33 mouse cellular contexts compared by ENCODE assay signal in the genomic region with DNA sequence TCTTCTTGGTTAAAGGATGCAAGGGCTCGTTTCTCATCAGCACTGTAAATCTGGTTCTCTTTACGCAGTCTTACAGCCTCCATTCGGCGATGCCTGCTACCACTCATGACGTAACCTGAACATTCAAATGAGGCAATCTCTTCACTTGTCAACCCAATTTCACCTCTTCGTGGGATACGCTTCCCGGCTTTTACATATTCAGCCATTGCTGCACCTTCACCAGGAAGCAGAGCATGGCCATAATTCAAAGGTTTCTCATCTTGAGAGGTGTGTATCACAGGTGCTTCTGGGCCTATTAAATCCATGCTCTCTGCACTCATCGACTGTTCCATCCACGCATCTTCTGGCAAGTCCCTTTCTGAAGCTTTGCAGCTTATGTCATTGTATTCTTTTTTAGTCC. TPM values are rescaled to one million over a fixed set of nuclear protein-coding genes. Genes with fewer than 3 reads are reported as not detected.
A peak's percentile ranks its signal among the peaks of the same experiment; 100 is the strongest.
DNase-seq lines count a peak whose midpoint lies in the region; ATAC-seq and TF ChIP-seq lines count a peak whose summit lies in the region.
"Had no signal": no experiment of that assay in that cellular context is flagged by ENCODE, and none has a peak within 500 bp of the region (broad histone marks: within the 10 kb centered on the region; RNA-seq: fewer than 3 reads in every experiment).

No protein-coding gene starts in this region.

- H3K4me1 ChIP-seq in forebrain, embryonic 15.5 days, result no peaks in the 10 kb centered on the region; the same call in 1 of the 2 replicates
- H3K4me1 ChIP-seq in forebrain, embryonic 11.5 days (replicated peaks; ENCODE audit: control insufficient read depth, insufficient read depth, low read length), result no peaks in the 10 kb centered on the region
- H3K4me1 ChIP-seq in hindbrain, embryonic 14.5 days (replicated peaks; ENCODE audit: control insufficient read depth, insufficient read depth, low read length), result 0 out of 2 replicates have a peak, but pooled peaks cover 5% of the 10 kb centered on the region
- no peaks in the 10 kb centered on the region for H3K4me1 ChIP-seq in hindbrain, postnatal 0 days (ENCODE audit: insufficient read depth, low read length)
- H3K4me1 ChIP-seq in midbrain, embryonic 13.5 days (replicated peaks), result 0 out of 2 replicates have a peak, but pooled peaks cover 4% of the 10 kb centered on the region
- no peaks in the 10 kb centered on the region for H3K4me1 ChIP-seq in midbrain, postnatal 0 days (ENCODE audit: insufficient read depth, low read length)
- H3K4me1 ChIP-seq in neural tube, embryonic 13.5 days (replicated peaks), result no peaks in the 10 kb centered on the region; the same call in 1 of the 2 replicates
- H3K4me1 ChIP-seq: intestine, embryonic 15.5 days; limb, embryonic 13.5 days had no signal

- peak overlapping the region; percentile 54; the same call in 1 of the 2 replicates for H3K4me3 ChIP-seq in forebrain, embryonic 15.5 days
- H3K4me3 ChIP-seq in forebrain, embryonic 11.5 days (ENCODE audit: low read depth, low read length), result no peak overlapping the region
- peak overlapping the region; percentile 53; the same call in 1 of the 2 replicates for H3K4me3 ChIP-seq in hindbrain, embryonic 14.5 days (replicated peaks; ENCODE audit: low read length)
- no peak overlapping the region for H3K4me3 ChIP-seq in hindbrain, postnatal 0 days (ENCODE audit: low read length)
- peak overlapping the region; percentile 61; the same call in 1 of the 2 replicates for H3K4me3 ChIP-seq in midbrain, embryonic 13.5 days (replicated peaks)
- H3K4me3 ChIP-seq in midbrain, postnatal 0 days (ENCODE audit: low read depth, low read length), result no peak overlapping the region
- H3K4me3 ChIP-seq in neural tube, embryonic 13.5 days, result 0 out of 2 replicates have a peak overlapping the region, but pooled peaks have one; percentile 63

- H3K36me3 ChIP-seq in forebrain, embryonic 15.5 days, result no peaks in the 10 kb centered on the region
- H3K36me3 ChIP-seq in forebrain, embryonic 11.5 days (ENCODE audit: control insufficient read depth, insufficient read depth, low read length), result no peaks in the 10 kb centered on the region
- no peaks in the 10 kb centered on the region for H3K36me3 ChIP-seq in hindbrain, embryonic 14.5 days (replicated peaks; ENCODE audit: control insufficient read depth, insufficient read depth)
- no peaks in the 10 kb centered on the region for H3K36me3 ChIP-seq in hindbrain, postnatal 0 days (ENCODE audit: insufficient read depth, low read length)
- H3K36me3 ChIP-seq in midbrain, embryonic 13.5 days, result no peaks in the 10 kb centered on the region
- no peaks in the 10 kb centered on the region for H3K36me3 ChIP-seq in midbrain, postnatal 0 days (ENCODE audit: insufficient read depth, low read length)
- no peaks in the 10 kb centered on the region for H3K36me3 ChIP-seq in neural tube, embryonic 13.5 days
- H3K36me3 ChIP-seq: forebrain, embryonic 10.5 days; heart, embryonic 12.5 days; intestine, embryonic 15.5 days; limb, embryonic 13.5 days had no signal

- H3K27ac ChIP-seq in forebrain, embryonic 15.5 days (replicated peaks), result no peak overlapping the region
- H3K27ac ChIP-seq in forebrain, embryonic 11.5 days (ENCODE audit: low read depth, low read length), result no peak overlapping the region
- H3K27ac ChIP-seq in hindbrain, embryonic 14.5 days, result no peak overlapping the region
- no peak overlapping the region for H3K27ac ChIP-seq in hindbrain, postnatal 0 days
- H3K27ac ChIP-seq in midbrain, embryonic 13.5 days, result no peak overlapping the region
- H3K27ac ChIP-seq in midbrain, postnatal 0 days (ENCODE audit: low read depth, low read length), result no peak overlapping the region
- no peak overlapping the region for H3K27ac ChIP-seq in neural tube, embryonic 13.5 days (replicated peaks)
- H3K27ac ChIP-seq: limb, embryonic 13.5 days had no signal

- TF ChIP-seq CTCF in hindbrain, postnatal 0 days (IDR thresholded peaks at IDR 0.05; ENCODE audit: low read depth), result no peak
- TF ChIP-seq CTCF in midbrain, postnatal 0 days (IDR thresholded peaks at IDR 0.05), result no peak

- H3K9ac ChIP-seq in forebrain, embryonic 15.5 days (replicated peaks), result no peak overlapping the region
- no peak overlapping the region for H3K9ac ChIP-seq in forebrain, embryonic 11.5 days (ENCODE audit: low read length)
- no peak overlapping the region for H3K9ac ChIP-seq in hindbrain, embryonic 14.5 days
- H3K9ac ChIP-seq in hindbrain, postnatal 0 days (replicated peaks; ENCODE audit: low read length), result no peak overlapping the region
- H3K9ac ChIP-seq in midbrain, embryonic 13.5 days (replicated peaks), result no peak overlapping the region
- H3K9ac ChIP-seq in midbrain, postnatal 0 days (replicated peaks; ENCODE audit: low read length, poor library complexity, severe bottlenecking), result no peak overlapping the region
- no peak overlapping the region for H3K9ac ChIP-seq in neural tube, embryonic 13.5 days

- DNase-seq in forebrain, embryonic 11.5 days (ENCODE audit: low spot score), result no peak
- no peak for DNase-seq in hindbrain, embryonic 14.5 days (ENCODE audit: low spot score)
- DNase-seq in hindbrain, postnatal 0 days (ENCODE audit: low spot score), result no peak
- no peak for DNase-seq in midbrain, postnatal 0 days (ENCODE audit: low spot score)
- no peak for DNase-seq in layer of hippocampus, adult 11-12 months (ENCODE audit: low spot score)
- DNase-seq: adrenal gland, adult 2 months; adrenal gland, postnatal 36 days; cerebellum, adult 2 months; heart, postnatal 14 days; kidney, adult 2 months; kidney, postnatal 36 days had no signal

- H3K9me3 ChIP-seq in forebrain, embryonic 15.5 days, result no peaks in the 10 kb centered on the region
- no peaks in the 10 kb centered on the region; the same call in 1 of the 2 replicates for H3K9me3 ChIP-seq in forebrain, embryonic 11.5 days (ENCODE audit: control insufficient read depth, low read length)
- no peaks in the 10 kb centered on the region for H3K9me3 ChIP-seq in hindbrain, embryonic 14.5 days (ENCODE audit: control insufficient read depth, low read length)
- H3K9me3 ChIP-seq in hindbrain, postnatal 0 days (ENCODE audit: low read length), result no peaks in the 10 kb centered on the region
- 0 out of 2 replicates have a peak, but pooled peaks cover 4% of the 10 kb centered on the region for H3K9me3 ChIP-seq in midbrain, embryonic 13.5 days
- no peaks in the 10 kb centered on the region for H3K9me3 ChIP-seq in midbrain, postnatal 0 days (ENCODE audit: low read length)
- H3K9me3 ChIP-seq in neural tube, embryonic 13.5 days, result no peaks in the 10 kb centered on the region
- H3K9me3 ChIP-seq: heart, embryonic 12.5 days; intestine, embryonic 15.5 days had no signal

- H3K4me2 ChIP-seq in forebrain, embryonic 15.5 days (replicated peaks), result no peak overlapping the region
- H3K4me2 ChIP-seq in forebrain, embryonic 11.5 days (ENCODE audit: low read depth, low read length, severe bottlenecking), result no peak overlapping the region
- 0 out of 2 replicates have a peak overlapping the region, but pooled peaks have one; percentile 82 for H3K4me2 ChIP-seq in hindbrain, embryonic 14.5 days (replicated peaks)
- no peak overlapping the region; the same call in 1 of the 2 replicates for H3K4me2 ChIP-seq in hindbrain, postnatal 0 days (ENCODE audit: low read depth, low read length)
- H3K4me2 ChIP-seq in midbrain, embryonic 13.5 days (replicated peaks), result no peak overlapping the region; the same call in 1 of the 2 replicates
- no peak overlapping the region for H3K4me2 ChIP-seq in midbrain, postnatal 0 days (ENCODE audit: low read depth, low read length, poor library complexity, severe bottlenecking)
- peak overlapping the region; percentile 85 for H3K4me2 ChIP-seq in neural tube, embryonic 13.5 days

- H3K27me3 ChIP-seq in forebrain, embryonic 15.5 days, result peaks cover 11% of the 10 kb centered on the region
- peaks cover 3% of the 10 kb centered on the region; the same call in 1 of the 2 replicates for H3K27me3 ChIP-seq in forebrain, embryonic 11.5 days (ENCODE audit: control insufficient read depth, insufficient read depth, low read length)
- no peaks in the 10 kb centered on the region; the same call in 1 of the 2 replicates for H3K27me3 ChIP-seq in hindbrain, embryonic 14.5 days (ENCODE audit: control insufficient read depth, insufficient read depth, low read length)
- H3K27me3 ChIP-seq in hindbrain, postnatal 0 days (ENCODE audit: insufficient read depth, low read length), result 0 out of 2 replicates have a peak, but pooled peaks cover 4% of the 10 kb centered on the region
- H3K27me3 ChIP-seq in midbrain, embryonic 13.5 days, result peaks cover 18% of the 10 kb centered on the region
- no peaks in the 10 kb centered on the region for H3K27me3 ChIP-seq in midbrain, postnatal 0 days (ENCODE audit: insufficient read depth, low read length)
- H3K27me3 ChIP-seq in neural tube, embryonic 13.5 days, result peaks cover 20% of the 10 kb centered on the region
- H3K27me3 ChIP-seq: heart, embryonic 12.5 days; intestine, embryonic 15.5 days had no signal

- WGBS in forebrain, embryonic 15.5 days, result 89% methylated on average over 10 of the region's 10 CpGs
- WGBS in forebrain, embryonic 11.5 days, result 87% methylated on average over 10 of the region's 10 CpGs
- 88% methylated on average over 10 of the region's 10 CpGs for WGBS in hindbrain, embryonic 14.5 days
- WGBS in hindbrain, postnatal 0 days, result 89% methylated on average over 10 of the region's 10 CpGs
- WGBS in midbrain, embryonic 13.5 days, result 87% methylated on average over 10 of the region's 10 CpGs
- 89% methylated on average over 10 of the region's 10 CpGs for whole genome bisulfite sequencing in midbrain, postnatal 0 days
- 83% methylated on average over 10 of the region's 10 CpGs for WGBS in neural tube, embryonic 13.5 days

- no peak for ATAC-seq in forebrain, embryonic 15.5 days (replicated peaks)
- ATAC-seq in forebrain, embryonic 11.5 days (replicated peaks; ENCODE audit: low FRiP score), result no peak
- ATAC-seq in hindbrain, embryonic 14.5 days (ENCODE audit: low FRiP score), result no peak
- no peak for ATAC-seq in hindbrain, postnatal 0 days
- ATAC-seq in midbrain, embryonic 13.5 days, result no peak
- ATAC-seq in midbrain, postnatal 0 days (ENCODE audit: low FRiP score), result no peak
- no peak for ATAC-seq in neural tube, embryonic 13.5 days (ENCODE audit: low read depth)

RNA-seq across cellular contexts. Expression of a gene that starts 1.0 kb away (rescaled TPM):
- polyA plus RNA-seq in forebrain, embryonic 15.5 days (2015; fragmentation: Nextera tagmentation; extraction: Ambion mirVana), result 3.4 and 3.5 TPM in 2 replicates
- 2.7 and 3.9 TPM in 2 replicates for polyA plus RNA-seq in forebrain, embryonic 11.5 days (2014; fragmentation: Nextera tagmentation; extraction: Ambion mirVana)
- polyA plus RNA-seq in hindbrain, embryonic 14.5 days (2014; fragmentation: Nextera tagmentation; extraction: Ambion mirVana), result 3.0 and 3.7 TPM in 2 replicates
- 0.86 and 1.1 TPM in 2 replicates for total RNA-seq in hindbrain, postnatal 0 days (2014; rRNA removed)
- polyA plus RNA-seq in hindbrain, postnatal 0 days (2015; fragmentation: Nextera tagmentation; extraction: Ambion mirVana), result 1.5 and 2.6 TPM in 2 replicates
- polyA plus RNA-seq in midbrain, embryonic 13.5 days (2015; fragmentation: Nextera tagmentation; extraction: Ambion mirVana), result 3.8 and 4.1 TPM in 2 replicates
- 0.19 and 0.60 TPM in 2 replicates for total RNA-seq in midbrain, postnatal 0 days (2014; rRNA removed)
- polyA plus RNA-seq in midbrain, postnatal 0 days (2015; fragmentation: Nextera tagmentation; extraction: Ambion mirVana), result 2.0 and 2.5 TPM in 2 replicates
- 3.2 and 3.9 TPM in 2 replicates for polyA plus RNA-seq in neural tube, embryonic 13.5 days (2015; fragmentation: Nextera tagmentation; extraction: Ambion mirVana)
- total RNA-seq: granulocyte monocyte progenitor cell, adult 5-6 weeks had no signal
- polyA plus RNA-seq: activated CD4-positive, CD25-positive, alpha-beta regulatory T cell, adult 4 months had no signal

RNA-seq across cellular contexts. Expression of a gene that starts 11.4 kb away (rescaled TPM):
- 9.4 and 11.0 TPM in 2 replicates for polyA plus RNA-seq in forebrain, embryonic 15.5 days (2015; fragmentation: Nextera tagmentation; extraction: Ambion mirVana)
- polyA plus RNA-seq in forebrain, embryonic 11.5 days (2014; fragmentation: Nextera tagmentation; extraction: Ambion mirVana), result 4.4 and 5.3 TPM in 2 replicates
- 8.9 and 9.9 TPM in 2 replicates for polyA plus RNA-seq in hindbrain, embryonic 14.5 days (2014; fragmentation: Nextera tagmentation; extraction: Ambion mirVana)
- total RNA-seq in hindbrain, postnatal 0 days (2014; rRNA removed), result 6.0 and 6.2 TPM in 2 replicates
- polyA plus RNA-seq in hindbrain, postnatal 0 days (2015; fragmentation: Nextera tagmentation; extraction: Ambion mirVana), result 5.1 and 5.6 TPM in 2 replicates
- polyA plus RNA-seq in midbrain, embryonic 13.5 days (2015; fragmentation: Nextera tagmentation; extraction: Ambion mirVana), result 9.4 and 9.5 TPM in 2 replicates
- 7.8 and 10.0 TPM in 2 replicates for total RNA-seq in midbrain, postnatal 0 days (2014; rRNA removed)
- polyA plus RNA-seq in midbrain, postnatal 0 days (2015; fragmentation: Nextera tagmentation; extraction: Ambion mirVana), result 6.7 and 6.9 TPM in 2 replicates
- 8.9 and 9.0 TPM in 2 replicates for polyA plus RNA-seq in neural tube, embryonic 13.5 days (2015; fragmentation: Nextera tagmentation; extraction: Ambion mirVana)
- polyA plus RNA-seq: activated CD4-positive, CD25-positive, alpha-beta regulatory T cell, adult 4 months; CD4-positive, CD25-positive, alpha-beta regulatory T cell, adult 4 months had no signal

RNA-seq across cellular contexts. Expression of a gene that starts 11.9 kb away (rescaled TPM):
- not detected in 2 replicates for polyA plus RNA-seq in forebrain, embryonic 15.5 days (2015; fragmentation: Nextera tagmentation; extraction: Ambion mirVana)
- polyA plus RNA-seq in forebrain, embryonic 11.5 days (2014; fragmentation: Nextera tagmentation; extraction: Ambion mirVana), result not detected in 2 replicates
- not detected in 2 replicates for polyA plus RNA-seq in hindbrain, embryonic 14.5 days (2014; fragmentation: Nextera tagmentation; extraction: Ambion mirVana)
- total RNA-seq in hindbrain, postnatal 0 days (2014; rRNA removed), result not detected in 2 replicates
- not detected in 2 replicates for polyA plus RNA-seq in hindbrain, postnatal 0 days (2015; fragmentation: Nextera tagmentation; extraction: Ambion mirVana)
- polyA plus RNA-seq in midbrain, embryonic 13.5 days (2015; fragmentation: Nextera tagmentation; extraction: Ambion mirVana), result 3.7 TPM in 1 of 2 replicates, not detected in the other
- total RNA-seq in midbrain, postnatal 0 days (2014; rRNA removed), result not detected in 2 replicates
- not detected in 2 replicates for polyA plus RNA-seq in midbrain, postnatal 0 days (2015; fragmentation: Nextera tagmentation; extraction: Ambion mirVana)
- polyA plus RNA-seq in neural tube, embryonic 13.5 days (2015; fragmentation: Nextera tagmentation; extraction: Ambion mirVana), result not detected in 2 replicates
- total RNA-seq: adrenal gland, adult 2 months; adrenal gland, postnatal 36 days; gastrocnemius, postnatal 14 days; granulocyte monocyte progenitor cell, adult 5-6 weeks; heart, postnatal 14 days; layer of hippocampus, adult 8-10 months; layer of hippocampus, postnatal 25 days; left cerebral cortex, adult 8-10 months; left cerebral cortex, postnatal 36 days; megakaryocyte, adult 5-6 weeks had no signal
- polyA plus RNA-seq: activated CD4-positive, CD25-positive, alpha-beta regulatory T cell, adult 4 months; CD4-positive, CD25-positive, alpha-beta regulatory T cell, adult 4 months; cerebellum, adult 2 months; cortical plate, adult 2 months; heart, embryonic 12.5 days; hindbrain, embryonic 16.5 days; intestine, embryonic 15.5 days; kidney, adult 2 months; kidney, embryonic 16.5 days; limb, embryonic 13.5 days; liver, embryonic 16.5 days; lung, embryonic 16.5 days; midbrain, embryonic 11.5 days had no signal

RNA-seq across cellular contexts. Expression of a gene that starts 13.8 kb away (rescaled TPM):
- polyA plus RNA-seq in forebrain, embryonic 15.5 days (2015; fragmentation: Nextera tagmentation; extraction: Ambion mirVana), result 19.3 and 20.8 TPM in 2 replicates
- 19.5 and 22.2 TPM in 2 replicates for polyA plus RNA-seq in forebrain, embryonic 11.5 days (2014; fragmentation: Nextera tagmentation; extraction: Ambion mirVana)
- polyA plus RNA-seq in hindbrain, embryonic 14.5 days (2014; fragmentation: Nextera tagmentation; extraction: Ambion mirVana), result 14.1 and 17.4 TPM in 2 replicates
- 18.8 and 18.9 TPM in 2 replicates for total RNA-seq in hindbrain, postnatal 0 days (2014; rRNA removed)
- 19.4 and 23.5 TPM in 2 replicates for polyA plus RNA-seq in hindbrain, postnatal 0 days (2015; fragmentation: Nextera tagmentation; extraction: Ambion mirVana)
- polyA plus RNA-seq in midbrain, embryonic 13.5 days (2015; fragmentation: Nextera tagmentation; extraction: Ambion mirVana), result 25.8 and 25.9 TPM in 2 replicates
- total RNA-seq in midbrain, postnatal 0 days (2014; rRNA removed), result 22.6 and 25.8 TPM in 2 replicates
- 19.4 and 20.1 TPM in 2 replicates for polyA plus RNA-seq in midbrain, postnatal 0 days (2015; fragmentation: Nextera tagmentation; extraction: Ambion mirVana)
- 23.5 and 27.9 TPM in 2 replicates for polyA plus RNA-seq in neural tube, embryonic 13.5 days (2015; fragmentation: Nextera tagmentation; extraction: Ambion mirVana)

RNA-seq across cellular contexts. Expression of a gene that starts 26.5 kb away (rescaled TPM):
- polyA plus RNA-seq in forebrain, embryonic 15.5 days (2015; fragmentation: Nextera tagmentation; extraction: Ambion mirVana), result 2.8 and 3.5 TPM in 2 replicates
- polyA plus RNA-seq in forebrain, embryonic 11.5 days (2014; fragmentation: Nextera tagmentation; extraction: Ambion mirVana), result 6.9 and 8.3 TPM in 2 replicates
- polyA plus RNA-seq in hindbrain, embryonic 14.5 days (2014; fragmentation: Nextera tagmentation; extraction: Ambion mirVana), result 3.3 and 3.7 TPM in 2 replicates
- total RNA-seq in hindbrain, postnatal 0 days (2014; rRNA removed), result 3.3 and 6.3 TPM in 2 replicates
- polyA plus RNA-seq in hindbrain, postnatal 0 days (2015; fragmentation: Nextera tagmentation; extraction: Ambion mirVana), result 2.0 and 2.1 TPM in 2 replicates
- polyA plus RNA-seq in midbrain, embryonic 13.5 days (2015; fragmentation: Nextera tagmentation; extraction: Ambion mirVana), result 4.5 and 5.8 TPM in 2 replicates
- total RNA-seq in midbrain, postnatal 0 days (2014; rRNA removed), result 2.8 and 3.3 TPM in 2 replicates
- polyA plus RNA-seq in midbrain, postnatal 0 days (2015; fragmentation: Nextera tagmentation; extraction: Ambion mirVana), result 1.9 TPM in 2 replicates
- polyA plus RNA-seq in neural tube, embryonic 13.5 days (2015; fragmentation: Nextera tagmentation; extraction: Ambion mirVana), result 3.4 and 3.9 TPM in 2 replicates
- total RNA-seq: megakaryocyte, adult 5-6 weeks had no signal

Comparison
In these comparisons a context has a peak if more than half of its experiments do, and no peak if none do; other contexts are left out.
1. H3K4me2 ChIP-seq: peak in hindbrain, embryonic 14.5 days (single experiment) and neural tube, embryonic 13.5 days (single experiment); none in forebrain, embryonic 15.5 days (single experiment), forebrain, embryonic 11.5 days (single experiment), hindbrain, postnatal 0 days (single experiment), midbrain, embryonic 13.5 days (single experiment) and midbrain, postnatal 0 days (single experiment).
2. H3K4me3 ChIP-seq: peak in forebrain, embryonic 15.5 days (single experiment), hindbrain, embryonic 14.5 days (single experiment), midbrain, embryonic 13.5 days (single experiment) and neural tube, embryonic 13.5 days (single experiment); none in forebrain, embryonic 11.5 days (single experiment), hindbrain, postnatal 0 days (single experiment) and midbrain, postnatal 0 days (single experiment).